Mouse (Mus musculus) liver, postnatal 0 days (tissue): Measurements from ENCODE around the gene Rdh8. TPM values are rescaled to one million over a fixed set of nuclear protein-coding genes. Genes with fewer than 3 reads are reported as not detected.

Source experiments
- ATAC-seq: fragments of 200-750 bp; cut with Nextera tagmentation; 2 replicates; pipeline ENCODE4 v1.8.0; 2017; ENCODE audit warnings: mild to moderate bottlenecking, moderate library complexity
- DNase-seq: peaks from one replicate; pipeline ENCODE4 v3.0.0-alpha.2; 2016
- H3K27ac ChIP-seq: fragments of 300-500 bp; sonication (generic); 2 replicates; pipeline ENCODE4 v1.5.1; 2014; ENCODE audit warnings: antibody characterized with exemption, moderate library complexity, mild to moderate bottlenecking, low read depth
- H3K27me3 ChIP-seq: fragments of 300-500 bp; sonication (generic); 2 replicates; pipeline ENCODE4 v1.6.1; 2014; ENCODE audit warnings: low read length, control low read depth, mixed read lengths; ENCODE audit not compliant: insufficient read depth
- H3K36me3 ChIP-seq: fragments of 300-500 bp; sonication (generic); replicated peaks from 2 replicates; pipeline ENCODE4 v1.6.1; 2014; ENCODE audit warnings: mild to moderate bottlenecking, control low read depth, low read length, moderate library complexity, mixed read lengths; ENCODE audit not compliant: insufficient read depth
- H3K4me1 ChIP-seq: fragments of 300-500 bp; sonication (generic); 2 replicates; pipeline ENCODE4 v1.6.1; 2014; ENCODE audit warnings: antibody characterized with exemption, mild to moderate bottlenecking, control low read depth; ENCODE audit not compliant: insufficient read depth
- H3K4me2 ChIP-seq: fragments of 300-500 bp; sonication (generic); 2 replicates; pipeline ENCODE4 v1.6.1; 2014; ENCODE audit warnings: low read depth, mild to moderate bottlenecking, low read length, moderate library complexity, mixed read lengths
- H3K4me3 ChIP-seq: fragments of 300-500 bp; sonication (generic); 2 replicates; pipeline ENCODE4 v1.5.1; 2014; ENCODE audit warnings: low read depth, low read length
- H3K9ac ChIP-seq: fragments of 300-500 bp; sonication (generic); replicated peaks from 2 replicates; pipeline ENCODE4 v1.6.1; 2014; ENCODE audit warnings: mild to moderate bottlenecking, moderate library complexity
- H3K9me3 ChIP-seq: fragments of 300-500 bp; sonication (generic); 2 replicates; pipeline ENCODE4 v1.6.1; 2016; ENCODE audit warnings: mild to moderate bottlenecking, control low read depth, low read length, mixed read lengths
- CTCF ChIP-seq: sonication (generic); IDR thresholded peaks from 2 replicates; pipeline ENCODE4 v1.5.1; 2016; ENCODE audit warnings: antibody characterized with exemption, low read depth
- EP300 ChIP-seq: IDR thresholded peaks from 2 replicates; pipeline ENCODE4 v1.6.1; 2016; ENCODE audit warnings: antibody characterized with exemption, low read depth, mild to moderate bottlenecking
- WGBS: fragments of 180-500 bp; shearing (Covaris S2); extraction: QIAGEN DNeasy Blood & Tissue Kit; methylation state at CpG from one replicate; pipeline ENCODE4 v1.1.7; 2014; ENCODE audit not compliant: insufficient replicate concordance; 5-methylcytosine and 5-hydroxymethylcytosine counted together
- polyA plus RNA-seq: library from polyadenylated mRNA; unstranded; fragments of >200 nt; fragmentation: Nextera tagmentation; extraction: Ambion mirVana; gene quantifications from 2 replicates; pipeline ENCODE4 v1.2.1, GENCODE M21; 2015

Rdh8 gene
- polyA plus RNA-seq, 1 experiment from 2014 or later: not detected

DNA sequence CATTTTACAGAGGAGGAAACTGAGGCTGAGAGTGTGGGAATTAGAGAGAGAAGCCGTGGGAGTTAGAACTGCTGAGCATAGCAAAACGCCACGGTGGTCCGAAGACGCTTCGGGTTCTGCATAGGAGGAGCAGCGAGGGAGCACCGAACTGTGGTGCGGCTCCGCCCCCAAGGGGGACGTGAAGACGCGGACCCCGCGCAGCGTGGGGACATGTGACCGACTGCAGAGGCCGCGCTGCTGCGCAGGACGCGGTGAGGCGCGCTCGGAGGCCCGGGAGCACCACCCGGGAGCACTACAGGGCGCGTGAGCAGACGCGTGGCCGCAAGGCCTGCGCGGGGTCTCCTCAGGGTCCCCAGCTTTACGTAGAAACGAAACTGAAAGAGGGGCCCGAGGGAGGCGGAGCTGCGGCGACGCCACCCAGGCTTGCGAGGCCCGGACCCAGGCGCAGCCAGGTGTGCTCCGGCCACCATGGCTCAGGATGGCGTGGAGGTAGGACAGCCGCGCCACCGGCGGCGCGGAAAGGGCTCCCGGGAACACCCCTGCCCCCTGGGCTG, 50.2 kb downstream of the Rdh8 start, which contains the start of gene A230050P20Rik:
Gene A230050P20Rik, plus strand, starts transcription at position 195 of the 554 bp plus-strand sequence.
- Histone ChIP-seq H3K4me1 (0 out of 2 replicates have a peak, but pooled peaks cover 3% of the 10 kb centered on the region), H3K4me3 (peak within 1 kb of the TSS; percentile 68), H3K9ac (peak within 1 kb of the TSS; percentile 70), H3K27ac (peak within 1 kb of the TSS; percentile 55; the same call in 1 of the 2 replicates), H3K4me2 (peak within 1 kb of the TSS; percentile 83), H3K36me3 (peaks cover 12% of the 10 kb centered on the region), H3K9me3 (no peaks in the 10 kb centered on the region), H3K27me3 (no peaks in the 10 kb centered on the region)
- DNase-seq: peak; percentile 50
- peak; percentile 57 for ATAC-seq
- WGBS: 2% methylated on average over 52 of the region's 53 CpGs
- TF ChIP-seq CTCF: no peak
- TF ChIP-seq EP300: no peak

DNA sequence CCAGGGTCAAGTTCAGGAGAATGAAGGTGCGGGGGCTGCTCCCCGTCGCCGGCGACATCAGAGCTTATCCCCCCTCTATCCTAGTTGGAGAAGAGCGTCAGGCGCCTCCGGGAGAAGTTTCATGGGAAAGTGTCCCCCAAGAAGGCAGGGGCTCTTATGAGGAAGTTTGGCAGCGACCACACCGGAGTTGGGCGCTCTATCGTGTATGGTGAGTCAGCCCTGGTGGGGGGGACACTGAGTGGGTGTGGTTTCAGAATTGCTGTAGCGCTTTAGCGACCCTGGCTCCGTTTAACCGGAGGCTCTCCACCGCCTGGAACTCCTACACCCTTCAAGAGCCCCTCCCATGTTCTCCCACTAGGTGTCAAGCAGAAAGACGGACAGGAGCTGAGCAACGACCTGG, 50.9 kb downstream of the Rdh8 start:
- DNase-seq (peak; percentile 28), ATAC-seq (no peak)
- WGBS: 9% methylated on average over 19 of the region's 19 CpGs

DNA sequence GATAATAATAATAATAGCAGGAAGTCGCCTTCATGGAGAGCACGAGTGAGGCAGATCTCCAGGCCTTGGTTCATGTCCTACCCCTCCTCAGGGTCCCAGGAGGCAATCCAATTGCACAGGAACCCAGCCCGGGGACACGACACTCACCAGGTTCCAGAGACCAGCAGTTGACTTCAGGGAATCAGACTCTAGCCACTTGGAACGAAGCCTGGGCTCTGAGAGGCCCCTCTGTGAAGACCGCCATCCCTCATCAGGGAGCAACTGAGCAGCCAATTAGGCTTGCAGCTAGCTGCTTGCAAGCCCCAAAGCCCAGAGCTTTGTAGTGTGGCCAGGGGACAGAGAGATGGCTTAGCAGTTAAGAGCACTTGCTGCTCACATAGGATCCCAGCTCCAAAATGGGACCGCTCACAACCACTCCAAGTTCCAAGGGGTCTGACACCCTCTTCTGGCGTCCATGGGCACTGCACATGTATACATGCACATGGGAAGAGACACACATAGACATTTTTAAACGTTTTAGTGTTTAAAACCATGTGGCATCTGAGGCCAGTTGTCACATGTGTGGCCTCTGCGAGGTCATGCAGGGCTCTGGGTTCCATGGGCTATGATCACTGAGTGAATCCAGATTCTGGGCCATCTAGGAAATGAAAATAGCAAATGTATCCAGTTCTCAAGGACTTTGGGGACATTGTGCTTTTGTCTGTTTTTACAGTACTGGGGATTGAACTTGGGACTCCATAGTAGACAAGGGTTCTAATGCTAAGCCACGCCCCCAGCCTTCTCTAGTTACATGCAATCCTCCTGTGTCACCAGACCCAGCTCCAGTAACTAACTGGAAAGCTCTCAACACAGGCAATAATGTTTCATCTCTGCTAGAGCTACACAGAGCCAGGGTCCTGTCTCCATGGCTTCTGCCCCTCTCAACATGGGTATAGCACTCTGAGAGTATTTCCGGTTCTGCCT, 52.2 kb downstream of the Rdh8 start:
- H3K9ac ChIP-seq: no peak overlapping the region
- ATAC-seq (no peak), DNase-seq (no peak)
- peak; percentile 28; the same call in 1 of the 2 replicates for TF ChIP-seq CTCF
- TF ChIP-seq EP300: no peak
- 73% methylated on average over 12 of the region's 12 CpGs for WGBS
- H3K9me3 ChIP-seq: no peaks in the 10 kb centered on the region
- no peaks in the 10 kb centered on the region for H3K27me3 ChIP-seq
- no peak overlapping the region for H3K4me3 ChIP-seq
- 0 out of 2 replicates have a peak, but pooled peaks cover 3% of the 10 kb centered on the region for H3K4me1 ChIP-seq
- no peak overlapping the region for H3K4me2 ChIP-seq
- H3K27ac ChIP-seq: no peak overlapping the region
- peaks cover 16% of the 10 kb centered on the region for H3K36me3 ChIP-seq

More for the DNA sequence above, 50.9 kb downstream of the Rdh8 start:
- H3K27ac ChIP-seq: peak overlapping the region; percentile 53; the same call in 1 of the 2 replicates
- peak overlapping the region; percentile 68 for H3K4me3 ChIP-seq
- H3K27me3 ChIP-seq: no peaks in the 10 kb centered on the region
- TF ChIP-seq CTCF (no peak), EP300 (no peak)
- H3K4me1 ChIP-seq: 0 out of 2 replicates have a peak, but pooled peaks cover 3% of the 10 kb centered on the region
- peaks cover 16% of the 10 kb centered on the region for H3K36me3 ChIP-seq
- peak overlapping the region; percentile 70 for H3K9ac ChIP-seq
- H3K9me3 ChIP-seq: no peaks in the 10 kb centered on the region
- peak overlapping the region; percentile 83 for H3K4me2 ChIP-seq

DNA sequence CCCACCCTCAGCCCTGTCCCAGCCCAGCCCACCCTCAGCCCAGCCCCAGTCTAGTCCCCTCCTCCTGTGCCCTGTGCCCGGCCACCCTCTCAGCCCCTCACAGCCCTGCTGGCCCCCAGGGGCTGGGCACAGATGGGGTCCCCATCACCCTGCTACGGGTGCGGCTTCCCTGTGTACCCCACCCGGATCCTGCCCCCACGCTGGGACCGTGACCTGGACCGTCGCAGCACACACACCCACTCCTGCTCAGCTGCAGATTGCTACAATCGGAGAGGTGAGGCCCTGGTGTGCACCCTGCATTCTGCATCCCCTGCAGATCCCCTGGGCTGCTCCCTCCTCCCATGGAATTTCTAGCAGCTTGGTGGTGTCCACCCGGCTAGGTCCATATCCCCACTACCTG, 54.7 kb downstream of the Rdh8 start:
- Histone ChIP-seq H3K9me3 (no peaks in the 10 kb centered on the region), H3K4me1 (0 out of 2 replicates have a peak, but pooled peaks cover 7% of the 10 kb centered on the region), H3K27ac (no peak overlapping the region), H3K4me3 (no peak overlapping the region), H3K9ac (no peak overlapping the region), H3K4me2 (no peak overlapping the region), H3K27me3 (no peaks in the 10 kb centered on the region), H3K36me3 (peaks cover 16% of the 10 kb centered on the region)
- DNase-seq: no peak
- TF ChIP-seq CTCF (no peak), EP300 (no peak)
- ATAC-seq: no peak
- 88% methylated on average over 10 of the region's 10 CpGs for WGBS

DNA sequence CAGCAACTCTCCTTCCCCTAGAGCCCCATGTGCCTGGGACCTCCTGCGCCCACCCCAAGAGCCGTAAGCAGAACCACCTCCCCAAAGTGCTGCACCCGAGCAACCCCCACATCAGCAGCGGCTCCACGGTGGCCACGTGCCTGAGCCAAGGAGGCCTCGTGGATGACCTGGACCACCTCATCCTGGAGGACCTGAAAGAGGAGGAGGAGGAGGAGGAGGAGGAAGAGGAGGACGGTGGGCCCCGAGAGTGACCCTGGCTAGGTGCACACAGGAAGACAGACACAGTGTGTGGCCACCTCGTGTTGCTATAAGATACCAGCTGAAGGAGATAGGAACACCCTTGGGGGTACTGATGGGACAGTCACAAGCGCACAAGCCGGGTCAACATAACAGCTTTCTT, 55.2 kb downstream of the Rdh8 start:
- Histone ChIP-seq H3K36me3 (peaks cover 16% of the 10 kb centered on the region), H3K4me3 (no peak overlapping the region), H3K9ac (no peak overlapping the region), H3K9me3 (no peaks in the 10 kb centered on the region), H3K4me1 (0 out of 2 replicates have a peak, but pooled peaks cover 7% of the 10 kb centered on the region), H3K27me3 (no peaks in the 10 kb centered on the region), H3K4me2 (no peak overlapping the region), H3K27ac (no peak overlapping the region)
- no peak for ATAC-seq
- WGBS: 86% methylated on average over 12 of the region's 12 CpGs
- DNase-seq: no peak
- TF ChIP-seq CTCF (no peak), EP300 (no peak)
